Mouse (Mus musculus): ENCODE measurements around the gene Mrm2. TPM values are rescaled to one million over a fixed set of nuclear protein-coding genes. Genes with fewer than 3 reads are reported as not detected.

Mrm2 gene
- polyA plus RNA-seq, 1 experiment from 2014 or later, result 13.7 TPM

- Histone ChIP-seq H3K9ac (ENCODE audit: low read depth, low read length) (no peak overlapping the region), H3K4me2 (replicated peaks; ENCODE audit: low read depth) (no peak overlapping the region), H3K9me3 (ENCODE audit: control insufficient read depth) (no peaks in the 10 kb centered on the region), H3K27ac (ENCODE audit: low read depth, low read length) (no peak overlapping the region), H3K27me3 (replicated peaks; ENCODE audit: control insufficient read depth, insufficient read depth, low read length) (no peaks in the 10 kb centered on the region), H3K36me3 (ENCODE audit: control insufficient read depth, insufficient read depth) (peaks cover 62% of the 10 kb centered on the region), H3K4me3 (ENCODE audit: low read depth, low read length) (no peak overlapping the region), H3K4me1 (replicated peaks; ENCODE audit: control insufficient read depth, insufficient read depth, low read length) (no peaks in the 10 kb centered on the region)
- WGBS, result 95% methylated on average over 14 of the region's 14 CpGs
- ATAC-seq, result no peak
- no peak for TF ChIP-seq CTCF (IDR thresholded peaks at IDR 0.05; ENCODE audit: low read depth)
These were observed 24.1 kb downstream of the Mrm2 start for GRCm38 (mm10) chr5:140307602-140308001.

GRCm38 (mm10) chr5:140306016-140306415 lies 25.7 kb downstream of the Mrm2 start:
- H3K4me1 ChIP-seq (replicated peaks; ENCODE audit: control insufficient read depth, insufficient read depth, low read length), result no peaks in the 10 kb centered on the region
- no peaks in the 10 kb centered on the region for H3K9me3 ChIP-seq (ENCODE audit: control insufficient read depth)
- peaks cover 61% of the 10 kb centered on the region for H3K36me3 ChIP-seq (ENCODE audit: control insufficient read depth, insufficient read depth)
- TF ChIP-seq CTCF (IDR thresholded peaks at IDR 0.05; ENCODE audit: low read depth), result no peak
- H3K4me3 ChIP-seq (ENCODE audit: low read depth, low read length), result no peak overlapping the region
- H3K27ac ChIP-seq (ENCODE audit: low read depth, low read length), result no peak overlapping the region
- WGBS, result 89% methylated on average over 8 of the region's 8 CpGs
- no peak overlapping the region for H3K4me2 ChIP-seq (replicated peaks; ENCODE audit: low read depth)
- H3K9ac ChIP-seq (ENCODE audit: low read depth, low read length), result no peak overlapping the region
- H3K27me3 ChIP-seq (replicated peaks; ENCODE audit: control insufficient read depth, insufficient read depth, low read length), result no peaks in the 10 kb centered on the region
- ATAC-seq, result no peak

GRCm38 (mm10) chr5:140298291-140298690 lies 33.4 kb downstream of the Mrm2 start:
- Histone ChIP-seq H3K36me3 (ENCODE audit: control insufficient read depth, insufficient read depth) (peaks cover 57% of the 10 kb centered on the region), H3K27me3 (replicated peaks; ENCODE audit: control insufficient read depth, insufficient read depth, low read length) (no peaks in the 10 kb centered on the region), H3K4me3 (ENCODE audit: low read depth, low read length) (no peak overlapping the region), H3K4me2 (replicated peaks; ENCODE audit: low read depth) (no peak overlapping the region), H3K9me3 (ENCODE audit: control insufficient read depth) (no peaks in the 10 kb centered on the region), H3K4me1 (replicated peaks; ENCODE audit: control insufficient read depth, insufficient read depth, low read length) (no peaks in the 10 kb centered on the region), H3K9ac (ENCODE audit: low read depth, low read length) (no peak overlapping the region), H3K27ac (ENCODE audit: low read depth, low read length) (no peak overlapping the region)
- ATAC-seq, result no peak
- WGBS, result 94% methylated on average over 4 of the region's 4 CpGs
- TF ChIP-seq CTCF (IDR thresholded peaks at IDR 0.05; ENCODE audit: low read depth), result no peak

GRCm38 (mm10) chr5:140292152-140292551 lies 39.5 kb downstream of the Mrm2 start:
- no peak for ATAC-seq
- Histone ChIP-seq H3K9me3 (ENCODE audit: control insufficient read depth) (no peaks in the 10 kb centered on the region), H3K4me3 (ENCODE audit: low read depth, low read length) (no peak overlapping the region), H3K9ac (ENCODE audit: low read depth, low read length) (no peak overlapping the region), H3K36me3 (ENCODE audit: control insufficient read depth, insufficient read depth) (peaks cover 51% of the 10 kb centered on the region), H3K4me1 (replicated peaks; ENCODE audit: control insufficient read depth, insufficient read depth, low read length) (no peaks in the 10 kb centered on the region), H3K27ac (ENCODE audit: low read depth, low read length) (no peak overlapping the region), H3K27me3 (replicated peaks; ENCODE audit: control insufficient read depth, insufficient read depth, low read length) (no peaks in the 10 kb centered on the region), H3K4me2 (replicated peaks; ENCODE audit: low read depth) (no peak overlapping the region)
- TF ChIP-seq CTCF (IDR thresholded peaks at IDR 0.05; ENCODE audit: low read depth), result peak; percentile 93
- WGBS, result 97% methylated on average over 1 of the region's 1 CpGs

GRCm38 (mm10) chr5:140289161-140289560 lies 42.5 kb downstream of the Mrm2 start:
- 92% methylated on average over 2 of the region's 2 CpGs for WGBS
- no peak overlapping the region for H3K4me3 ChIP-seq (ENCODE audit: low read depth, low read length)
- H3K36me3 ChIP-seq (ENCODE audit: control insufficient read depth, insufficient read depth), result peaks cover 35% of the 10 kb centered on the region; the same call in 1 of the 2 replicates
- H3K27ac ChIP-seq (ENCODE audit: low read depth, low read length), result no peak overlapping the region
- no peaks in the 10 kb centered on the region for H3K4me1 ChIP-seq (replicated peaks; ENCODE audit: control insufficient read depth, insufficient read depth, low read length)
- ATAC-seq, result no peak
- H3K27me3 ChIP-seq (replicated peaks; ENCODE audit: control insufficient read depth, insufficient read depth, low read length), result no peaks in the 10 kb centered on the region
- H3K9me3 ChIP-seq (ENCODE audit: control insufficient read depth), result no peaks in the 10 kb centered on the region
- H3K9ac ChIP-seq (ENCODE audit: low read depth, low read length), result no peak overlapping the region
- no peak overlapping the region for H3K4me2 ChIP-seq (replicated peaks; ENCODE audit: low read depth)
- no peak for TF ChIP-seq CTCF (IDR thresholded peaks at IDR 0.05; ENCODE audit: low read depth)

- ATAC-seq, result no peak
- H3K4me3 ChIP-seq (ENCODE audit: low read depth, low read length), result no peak overlapping the region
- no peak for TF ChIP-seq CTCF (IDR thresholded peaks at IDR 0.05; ENCODE audit: low read depth)
- WGBS, result 87% methylated on average over 3 of the region's 3 CpGs
- no peak overlapping the region for H3K27ac ChIP-seq (ENCODE audit: low read depth, low read length)
- peaks cover 41% of the 10 kb centered on the region; the same call in 1 of the 2 replicates for H3K36me3 ChIP-seq (ENCODE audit: control insufficient read depth, insufficient read depth)
- H3K27me3 ChIP-seq (replicated peaks; ENCODE audit: control insufficient read depth, insufficient read depth, low read length), result no peaks in the 10 kb centered on the region
- H3K4me1 ChIP-seq (replicated peaks; ENCODE audit: control insufficient read depth, insufficient read depth, low read length), result no peaks in the 10 kb centered on the region
- no peaks in the 10 kb centered on the region for H3K9me3 ChIP-seq (ENCODE audit: control insufficient read depth)
- no peak overlapping the region for H3K9ac ChIP-seq (ENCODE audit: low read depth, low read length)
- no peak overlapping the region for H3K4me2 ChIP-seq (replicated peaks; ENCODE audit: low read depth)
These were observed 43.4 kb downstream of the Mrm2 start for GRCm38 (mm10) chr5:140288287-140288686.

- Histone ChIP-seq H3K4me1 (replicated peaks; ENCODE audit: control insufficient read depth, insufficient read depth, low read length) (0 out of 2 replicates have a peak, but pooled peaks cover 5% of the 10 kb centered on the region), H3K9ac (ENCODE audit: low read depth, low read length) (no peak overlapping the region), H3K27me3 (replicated peaks; ENCODE audit: control insufficient read depth, insufficient read depth, low read length) (no peaks in the 10 kb centered on the region), H3K4me2 (replicated peaks; ENCODE audit: low read depth) (no peak overlapping the region), H3K27ac (ENCODE audit: low read depth, low read length) (no peak overlapping the region), H3K4me3 (ENCODE audit: low read depth, low read length) (no peak overlapping the region), H3K9me3 (ENCODE audit: control insufficient read depth) (no peaks in the 10 kb centered on the region), H3K36me3 (ENCODE audit: control insufficient read depth, insufficient read depth) (peaks cover 21% of the 10 kb centered on the region; the same call in 1 of the 2 replicates)
- 88% methylated on average over 2 of the region's 2 CpGs for WGBS
- no peak for ATAC-seq
- TF ChIP-seq CTCF (IDR thresholded peaks at IDR 0.05; ENCODE audit: low read depth), result no peak
These were observed 46.9 kb downstream of the Mrm2 start for GRCm38 (mm10) chr5:140284761-140285160.

Measured in intestine, postnatal 0 days (tissue).